Mouse (Mus musculus) neural tube, embryonic 12.5 days (tissue): ENCODE data around the gene Akr1d1. TPM values are rescaled to one million over a fixed set of nuclear protein-coding genes. Genes with fewer than 3 reads are reported as not detected.

Experiments used
- ATAC-seq: fragments of 200-750 bp; cut with Nextera tagmentation; 2 replicates; pipeline ENCODE4 v1.8.0; 2017; ENCODE audit warnings: low read depth, mild to moderate bottlenecking, moderate TSS enrichment, moderate library complexity; ENCODE audit not compliant: low FRiP score
- H3K27ac ChIP-seq: fragments of 300-500 bp; sonication (generic); 2 replicates; pipeline ENCODE4 v1.5.1; 2016
- H3K27me3 ChIP-seq: fragments of 300-500 bp; sonication (generic); replicated peaks from 2 replicates; pipeline ENCODE4 v1.6.1; 2016; ENCODE audit warnings: mild to moderate bottlenecking
- H3K36me3 ChIP-seq: fragments of 300-500 bp; sonication (generic); 2 replicates; pipeline ENCODE4 v1.6.1; 2016; ENCODE audit warnings: mild to moderate bottlenecking
- H3K4me1 ChIP-seq: fragments of 300-500 bp; sonication (generic); 2 replicates; pipeline ENCODE4 v1.6.1; 2016
- H3K4me2 ChIP-seq: fragments of 300-500 bp; sonication (generic); replicated peaks from 2 replicates; pipeline ENCODE4 v1.6.1; 2016; ENCODE audit warnings: mild to moderate bottlenecking
- H3K4me3 ChIP-seq: fragments of 300-500 bp; sonication (generic); 2 replicates; pipeline ENCODE4 v1.5.1; 2016
- H3K9ac ChIP-seq: fragments of 300-500 bp; sonication (generic); 2 replicates; pipeline ENCODE4 v1.6.1; 2016; ENCODE audit warnings: mild to moderate bottlenecking
- H3K9me3 ChIP-seq: fragments of 300-500 bp; sonication (generic); 2 replicates; pipeline ENCODE4 v1.6.1; 2016; ENCODE audit warnings: mild to moderate bottlenecking
- WGBS: fragments of 180-500 bp; shearing (Covaris S2); methylation state at CpG from one replicate; pipeline ENCODE4 v1.1.7; 2016; 5-methylcytosine and 5-hydroxymethylcytosine counted together
- polyA plus RNA-seq: library from polyadenylated mRNA; unstranded; fragments of >200 nt; fragmentation: Nextera tagmentation; extraction: Ambion mirVana; gene quantifications from 2 replicates; pipeline ENCODE4 v1.2.1, GENCODE M21; 2016

Gene Akr1d1
- polyA plus RNA-seq, 1 experiment from 2014 or later = not detected

DNA sequence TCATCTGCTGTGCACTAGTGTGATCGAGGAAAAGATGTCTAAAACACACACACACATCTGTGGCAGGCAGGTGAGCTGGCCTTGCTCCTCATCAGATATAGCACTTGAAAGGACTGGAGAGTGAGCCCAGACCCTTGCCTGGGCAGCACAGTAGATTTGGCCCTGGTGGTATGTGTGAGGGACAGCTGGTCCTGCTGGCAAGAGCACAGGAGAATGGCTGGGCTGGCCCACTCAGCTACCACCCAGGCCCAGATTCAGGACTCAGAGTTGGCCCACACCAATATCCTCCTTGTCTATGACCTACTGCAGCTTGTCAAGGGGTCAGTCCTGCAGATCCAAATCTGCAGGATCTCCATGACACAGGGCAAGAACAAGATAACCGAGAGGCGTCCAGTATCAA lies 6.9 kb downstream of the Akr1d1 start:
- Histone ChIP-seq H3K27ac (no peak overlapping the region), H3K9me3 (no peaks in the 10 kb centered on the region), H3K4me1 (no peaks in the 10 kb centered on the region), H3K27me3 (no peaks in the 10 kb centered on the region), H3K9ac (no peak overlapping the region), H3K4me2 (no peak overlapping the region), H3K36me3 (no peaks in the 10 kb centered on the region), H3K4me3 (no peak overlapping the region)
- no peak for ATAC-seq
- WGBS = 86% methylated on average over 3 of the region's 3 CpGs

- Histone ChIP-seq H3K9ac (no peak overlapping the region), H3K27ac (no peak overlapping the region), H3K36me3 (no peaks in the 10 kb centered on the region), H3K27me3 (no peaks in the 10 kb centered on the region), H3K4me1 (no peaks in the 10 kb centered on the region), H3K4me3 (no peak overlapping the region), H3K9me3 (no peaks in the 10 kb centered on the region), H3K4me2 (no peak overlapping the region)
- no peak for ATAC-seq
- WGBS = 79% methylated on average over 3 of the region's 3 CpGs
Observed at GRCm38 (mm10) chr6:37537801-37538200, 7.8 kb downstream of the Akr1d1 start.

GRCm38 (mm10) chr6:37538792-37539191 lies 8.8 kb downstream of the Akr1d1 start:
- no peaks in the 10 kb centered on the region for H3K36me3 ChIP-seq
- no peak overlapping the region for H3K27ac ChIP-seq
- ATAC-seq = no peak
- no peaks in the 10 kb centered on the region for H3K9me3 ChIP-seq
- H3K4me3 ChIP-seq = no peak overlapping the region
- WGBS = 91% methylated on average over 5 of the region's 5 CpGs
- no peak overlapping the region for H3K9ac ChIP-seq
- H3K4me2 ChIP-seq = no peak overlapping the region
- H3K4me1 ChIP-seq = no peaks in the 10 kb centered on the region
- H3K27me3 ChIP-seq = no peaks in the 10 kb centered on the region

DNA sequence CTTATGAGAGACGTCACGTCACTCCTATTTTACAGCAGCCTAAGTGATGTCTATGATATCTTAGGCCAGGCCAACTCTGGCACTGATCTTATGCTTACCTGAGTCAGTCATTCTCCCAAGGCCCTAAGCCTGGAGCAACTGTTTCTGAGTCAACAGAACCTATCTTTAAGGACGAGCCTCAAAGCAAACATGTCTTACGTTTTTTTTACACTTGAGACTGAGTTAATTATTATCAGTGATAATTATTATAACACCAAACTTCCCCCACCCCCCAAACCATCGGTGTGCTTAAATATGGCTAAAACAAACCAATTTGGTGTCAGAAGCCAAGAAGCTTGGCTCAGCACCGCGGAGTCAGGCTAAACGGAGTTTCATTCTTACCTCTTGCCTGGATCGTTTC lies 9.4 kb downstream of the Akr1d1 start:
- ATAC-seq = no peak
- 85% methylated on average over 9 of the region's 9 CpGs for WGBS
- no peak overlapping the region for H3K9ac ChIP-seq
- H3K36me3 ChIP-seq = no peaks in the 10 kb centered on the region
- no peaks in the 10 kb centered on the region for H3K4me1 ChIP-seq
- H3K4me2 ChIP-seq = no peak overlapping the region
- H3K27me3 ChIP-seq = no peaks in the 10 kb centered on the region
- no peaks in the 10 kb centered on the region for H3K9me3 ChIP-seq
- H3K4me3 ChIP-seq = no peak overlapping the region
- no peak overlapping the region for H3K27ac ChIP-seq

DNA sequence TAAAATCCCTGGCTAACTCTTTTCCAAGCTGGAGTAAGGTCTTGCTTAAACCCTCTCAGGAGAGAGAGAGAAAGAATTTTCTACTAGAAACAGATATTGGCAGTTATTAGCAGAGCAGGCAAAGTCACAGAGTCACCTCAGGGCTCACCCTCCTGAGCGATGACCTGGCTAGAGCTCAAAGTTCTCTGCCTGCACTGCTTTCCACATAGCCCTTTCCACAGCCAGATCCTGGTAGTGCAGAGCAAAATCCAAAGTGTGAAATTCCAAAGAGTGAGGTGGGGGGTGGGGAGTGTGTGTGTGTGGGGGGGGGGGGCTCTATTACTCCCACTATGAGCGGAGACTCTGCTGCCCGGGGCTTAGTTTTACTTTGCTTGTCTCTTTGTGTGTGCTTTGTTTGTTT lies 10.1 kb downstream of the Akr1d1 start:
- 64% methylated on average over 3 of the region's 3 CpGs for WGBS
- H3K36me3 ChIP-seq = no peaks in the 10 kb centered on the region
- no peaks in the 10 kb centered on the region for H3K27me3 ChIP-seq
- no peaks in the 10 kb centered on the region for H3K9me3 ChIP-seq
- H3K4me2 ChIP-seq = no peak overlapping the region
- no peak for ATAC-seq
- no peak overlapping the region for H3K4me3 ChIP-seq
- no peak overlapping the region for H3K27ac ChIP-seq
- no peak overlapping the region for H3K9ac ChIP-seq
- no peaks in the 10 kb centered on the region for H3K4me1 ChIP-seq

DNA sequence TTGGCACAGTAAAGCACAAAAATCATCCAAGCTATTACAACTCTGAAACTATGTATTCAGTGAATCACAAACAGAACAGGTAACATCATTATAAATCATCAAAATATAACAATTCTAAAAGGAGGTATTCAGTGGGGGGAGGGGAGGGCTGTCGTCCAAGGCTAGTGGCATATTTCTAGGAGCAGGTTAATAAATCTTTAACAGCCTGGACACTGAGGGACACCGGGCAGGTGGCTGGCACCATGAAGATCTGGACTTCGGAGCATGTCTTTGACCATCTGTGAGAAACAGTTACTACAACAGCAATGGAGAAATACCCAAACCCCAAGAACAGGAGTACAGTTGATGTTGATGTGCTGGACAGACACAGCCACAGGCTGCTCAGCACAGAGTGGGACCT lies 11.2 kb downstream of the Akr1d1 start:
- no peaks in the 10 kb centered on the region for H3K9me3 ChIP-seq
- H3K36me3 ChIP-seq = no peaks in the 10 kb centered on the region
- H3K27ac ChIP-seq = no peak overlapping the region
- no peak overlapping the region for H3K4me3 ChIP-seq
- H3K9ac ChIP-seq = no peak overlapping the region
- no peaks in the 10 kb centered on the region for H3K27me3 ChIP-seq
- no peak overlapping the region for H3K4me2 ChIP-seq
- no peak for ATAC-seq
- WGBS = 83% methylated on average over 3 of the region's 3 CpGs
- no peaks in the 10 kb centered on the region for H3K4me1 ChIP-seq

DNA sequence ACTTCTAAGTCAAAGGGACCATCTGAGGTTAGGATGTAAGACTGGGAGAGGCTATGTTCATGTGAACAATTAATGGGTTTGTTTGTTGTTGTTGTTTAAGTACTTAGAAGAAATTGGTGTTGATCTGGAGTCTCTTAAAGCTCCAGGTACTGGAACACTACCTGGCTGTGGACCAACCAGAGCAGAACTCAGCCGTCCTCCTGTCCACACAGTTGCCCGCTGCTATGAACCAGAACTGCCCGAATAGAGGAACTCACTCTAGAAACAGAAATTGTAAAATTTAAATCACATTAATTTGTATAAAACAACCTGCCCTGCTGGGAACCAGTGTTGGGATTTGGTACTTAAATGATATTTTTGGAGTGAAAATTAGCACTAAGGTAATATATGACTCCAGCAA lies 12.2 kb downstream of the Akr1d1 start:
- Histone ChIP-seq H3K9ac (no peak overlapping the region), H3K27me3 (no peaks in the 10 kb centered on the region), H3K9me3 (no peaks in the 10 kb centered on the region), H3K36me3 (no peaks in the 10 kb centered on the region), H3K4me1 (no peaks in the 10 kb centered on the region), H3K4me3 (no peak overlapping the region), H3K27ac (no peak overlapping the region), H3K4me2 (no peak overlapping the region)
- ATAC-seq = no peak
- 100% methylated on average over 3 of the region's 3 CpGs for WGBS

DNA sequence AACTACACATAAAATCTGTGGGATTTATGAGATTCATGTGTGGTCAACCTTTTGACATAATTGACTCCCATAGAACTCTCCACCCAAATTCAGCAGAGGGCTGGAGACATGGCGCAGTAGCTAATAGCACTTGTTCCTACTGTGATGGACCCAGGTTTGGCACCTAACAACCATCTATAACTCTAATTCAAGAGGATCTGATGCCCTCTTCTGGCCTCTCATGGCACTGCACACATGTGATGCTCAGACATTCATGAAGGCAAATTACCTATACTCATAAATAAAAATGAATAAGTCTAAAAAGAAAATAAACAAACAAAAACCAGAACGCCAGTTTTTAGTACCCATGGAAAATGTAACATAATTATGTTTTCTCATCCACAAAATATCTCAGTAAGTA lies 22.8 kb downstream of the Akr1d1 start:
- no peak overlapping the region for H3K4me2 ChIP-seq
- no peak overlapping the region for H3K4me3 ChIP-seq
- H3K36me3 ChIP-seq = no peaks in the 10 kb centered on the region
- WGBS = 80% methylated on average over 2 of the region's 2 CpGs
- no peak for ATAC-seq
- H3K9ac ChIP-seq = no peak overlapping the region
- no peak overlapping the region for H3K27ac ChIP-seq
- no peaks in the 10 kb centered on the region for H3K4me1 ChIP-seq
- no peaks in the 10 kb centered on the region for H3K9me3 ChIP-seq
- H3K27me3 ChIP-seq = no peaks in the 10 kb centered on the region

- Histone ChIP-seq H3K27ac (no peak overlapping the region), H3K9me3 (no peaks in the 10 kb centered on the region), H3K4me2 (no peak overlapping the region), H3K9ac (no peak overlapping the region), H3K4me3 (no peak overlapping the region), H3K36me3 (no peaks in the 10 kb centered on the region), H3K27me3 (no peaks in the 10 kb centered on the region), H3K4me1 (no peaks in the 10 kb centered on the region)
- no peak for ATAC-seq
- 84% methylated on average over 3 of the region's 3 CpGs for WGBS
Observed at GRCm38 (mm10) chr6:37553926-37554325, 24.0 kb downstream of the Akr1d1 start.

GRCm38 (mm10) chr6:37554327-37554726 lies 24.4 kb downstream of the Akr1d1 start:
- H3K9me3 ChIP-seq = no peaks in the 10 kb centered on the region
- no peaks in the 10 kb centered on the region for H3K4me1 ChIP-seq
- H3K9ac ChIP-seq = no peak overlapping the region
- WGBS = 89% methylated on average over 1 of the region's 1 CpGs
- H3K4me3 ChIP-seq = no peak overlapping the region
- no peak overlapping the region for H3K4me2 ChIP-seq
- no peaks in the 10 kb centered on the region for H3K27me3 ChIP-seq
- no peak for ATAC-seq
- H3K27ac ChIP-seq = no peak overlapping the region
- no peaks in the 10 kb centered on the region for H3K36me3 ChIP-seq

DNA sequence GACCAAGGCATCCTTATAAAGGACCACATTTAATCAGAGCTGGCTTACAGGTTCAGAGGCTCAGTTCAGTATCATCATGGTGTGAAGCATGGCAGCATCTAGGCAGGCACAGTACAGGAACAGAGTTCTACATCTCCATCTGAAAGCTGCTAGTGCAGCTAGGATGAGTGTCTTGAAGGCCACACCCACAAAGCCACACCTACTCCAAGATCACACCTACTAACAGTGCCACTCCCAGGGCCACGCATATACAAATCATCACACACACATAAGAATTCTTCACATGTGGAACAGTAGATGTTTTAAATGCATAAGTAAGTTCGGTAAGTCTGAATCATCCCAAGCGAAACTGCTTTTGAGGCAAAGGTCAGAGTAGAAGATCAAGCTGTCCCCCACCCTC lies 33.9 kb downstream of the Akr1d1 start:
- Histone ChIP-seq H3K4me1 (no peaks in the 10 kb centered on the region), H3K4me2 (no peak overlapping the region), H3K27ac (no peak overlapping the region), H3K9me3 (no peaks in the 10 kb centered on the region), H3K4me3 (no peak overlapping the region), H3K27me3 (no peaks in the 10 kb centered on the region), H3K9ac (no peak overlapping the region), H3K36me3 (no peaks in the 10 kb centered on the region)
- 91% methylated on average over 3 of the region's 3 CpGs for WGBS
- ATAC-seq = no peak

GRCm38 (mm10) chr6:37567363-37567762 lies 37.4 kb downstream of the Akr1d1 start:
- no peaks in the 10 kb centered on the region for H3K27me3 ChIP-seq
- H3K9me3 ChIP-seq = no peaks in the 10 kb centered on the region
- no peak for ATAC-seq
- no peaks in the 10 kb centered on the region for H3K4me1 ChIP-seq
- no peak overlapping the region for H3K9ac ChIP-seq
- no peaks in the 10 kb centered on the region for H3K36me3 ChIP-seq
- H3K27ac ChIP-seq = no peak overlapping the region
- H3K4me3 ChIP-seq = no peak overlapping the region
- WGBS = 93% methylated on average over 1 of the region's 1 CpGs
- H3K4me2 ChIP-seq = no peak overlapping the region

DNA sequence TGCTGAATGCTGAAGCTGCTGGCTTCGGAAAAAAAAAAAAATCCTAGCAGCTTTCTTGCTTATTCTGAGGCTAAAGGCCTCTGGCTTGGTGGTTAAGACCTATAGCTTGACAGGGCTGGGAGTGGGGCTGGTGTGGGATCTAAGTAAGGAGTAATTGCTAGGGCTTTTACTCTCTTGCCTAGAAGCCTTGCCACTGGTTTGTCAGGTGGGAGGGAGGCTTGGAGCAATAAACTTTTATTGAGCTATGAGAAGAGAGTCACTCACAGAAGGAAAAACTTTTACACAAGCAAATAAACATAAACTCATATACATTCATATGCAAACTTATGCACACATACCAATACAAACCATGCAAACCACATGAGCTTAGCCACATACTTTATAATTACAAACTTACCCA lies 42.0 kb downstream of the Akr1d1 start:
- no peaks in the 10 kb centered on the region for H3K4me1 ChIP-seq
- H3K27me3 ChIP-seq = no peaks in the 10 kb centered on the region
- H3K4me2 ChIP-seq = no peak overlapping the region
- ATAC-seq = no peak
- WGBS = 26% methylated on average over 1 of the region's 1 CpGs
- no peak overlapping the region for H3K27ac ChIP-seq
- H3K4me3 ChIP-seq = no peak overlapping the region
- H3K9ac ChIP-seq = no peak overlapping the region
- H3K9me3 ChIP-seq = no peaks in the 10 kb centered on the region
- H3K36me3 ChIP-seq = no peaks in the 10 kb centered on the region

GRCm38 (mm10) chr6:37572935-37573334 lies 43.0 kb downstream of the Akr1d1 start:
- H3K36me3 ChIP-seq = no peaks in the 10 kb centered on the region
- no peaks in the 10 kb centered on the region for H3K4me1 ChIP-seq
- no peak overlapping the region for H3K4me3 ChIP-seq
- H3K9me3 ChIP-seq = no peaks in the 10 kb centered on the region
- H3K4me2 ChIP-seq = no peak overlapping the region
- 19% methylated on average over 2 of the region's 2 CpGs for WGBS
- ATAC-seq = no peak
- no peak overlapping the region for H3K9ac ChIP-seq
- no peak overlapping the region for H3K27ac ChIP-seq
- H3K27me3 ChIP-seq = no peaks in the 10 kb centered on the region
